Mouse (Mus musculus) induced T-regulatory cell, adult 2 months (primary cell): Measurements from ENCODE around the gene Ociad2.

Source experiments
- DNase-seq: peaks from one replicate; pipeline ENCODE4 v3.0.0-alpha.2; 2012; ENCODE audit warnings: low read depth

The Ociad2 gene

GRCm38 (mm10) chr5:73340723-73341235 is at the start of gene Ociad2:
Gene Ociad2 (minus strand): TSS chr5:73341028.
- no peak for DNase-seq

GRCm38 (mm10) chr5:73383647-73383970 is 42.8 kb upstream of the Ociad2 start:
- DNase-seq, result no peak

GRCm38 (mm10) chr5:73382737-73383646 is 42.2 kb upstream of the Ociad2 start:
- DNase-seq, result peak; percentile 87

- DNase-seq, result peak; percentile 62
Measured at GRCm38 (mm10) chr5:73381976-73382540, 41.2 kb upstream of the Ociad2 start.

- no peak for DNase-seq
Measured at GRCm38 (mm10) chr5:73381510-73381909, 40.7 kb upstream of the Ociad2 start.

- DNase-seq, result no peak
Measured at GRCm38 (mm10) chr5:73380829-73381228, 40.0 kb upstream of the Ociad2 start.

- DNase-seq, result peak; percentile 84
Measured at GRCm38 (mm10) chr5:73379908-73380307, 39.1 kb upstream of the Ociad2 start.

- DNase-seq, result no peak
Measured at GRCm38 (mm10) chr5:73376491-73376890, 35.7 kb upstream of the Ociad2 start.

GRCm38 (mm10) chr5:73376041-73376440 is 35.2 kb upstream of the Ociad2 start:
- no peak for DNase-seq

- DNase-seq, result no peak
Measured at GRCm38 (mm10) chr5:73373184-73373583, 32.4 kb upstream of the Ociad2 start.

- no peak for DNase-seq
Measured at GRCm38 (mm10) chr5:73372601-73373000, 31.8 kb upstream of the Ociad2 start.

GRCm38 (mm10) chr5:73369731-73370130 is 28.9 kb upstream of the Ociad2 start:
- no peak for DNase-seq

GRCm38 (mm10) chr5:73368845-73369447 is 28.1 kb upstream of the Ociad2 start:
- no peak for DNase-seq

GRCm38 (mm10) chr5:73367906-73368305 is 27.1 kb upstream of the Ociad2 start:
- no peak for DNase-seq

GRCm38 (mm10) chr5:73364107-73364864 is 23.5 kb upstream of the Ociad2 start:
- DNase-seq, result no peak

- DNase-seq, result no peak
Measured at GRCm38 (mm10) chr5:73362791-73363190, 22.0 kb upstream of the Ociad2 start.

GRCm38 (mm10) chr5:73362338-73362737 is 21.5 kb upstream of the Ociad2 start:
- DNase-seq, result no peak

GRCm38 (mm10) chr5:73360240-73360639 is 19.4 kb upstream of the Ociad2 start:
- no peak for DNase-seq

GRCm38 (mm10) chr5:73359752-73360141 is 18.9 kb upstream of the Ociad2 start:
- DNase-seq, result peak; percentile 35

- no peak for DNase-seq
Measured at GRCm38 (mm10) chr5:73359134-73359751, 18.4 kb upstream of the Ociad2 start.

- no peak for DNase-seq
Measured at GRCm38 (mm10) chr5:73355393-73355792, 14.6 kb upstream of the Ociad2 start.

- DNase-seq, result no peak
Measured at GRCm38 (mm10) chr5:73353978-73354377, 13.2 kb upstream of the Ociad2 start.
